Mouse (Mus musculus): ENCODE data around the gene Slc16a12. TPM values are rescaled to one million over a fixed set of nuclear protein-coding genes. Genes with fewer than 3 reads are reported as not detected.
"Not testable (repeated sequence)": the region's sequence is repeated elsewhere in the genome, so short reads cannot be mapped to it uniquely, and the experiment has no call there.

The Slc16a12 gene
- total RNA-seq (2021): 1 to 10 TPM; 2.1 to 5.4 TPM
- long read RNA-seq, experiment 1, full-length matches to known transcripts: 1 of 1 reads
- long read RNA-seq, experiment 1, partial matches to known transcripts: 0 of 1 reads
- long read RNA-seq, experiment 1, other reads (novel, unspliced or antisense): 0 of 1 reads
- long read RNA-seq, experiment 2, full-length matches to known transcripts: 1 of 1 reads
- long read RNA-seq, experiment 2, partial matches to known transcripts: 0 of 1 reads
- long read RNA-seq, experiment 2, other reads (novel, unspliced or antisense): 0 of 1 reads

DNA sequence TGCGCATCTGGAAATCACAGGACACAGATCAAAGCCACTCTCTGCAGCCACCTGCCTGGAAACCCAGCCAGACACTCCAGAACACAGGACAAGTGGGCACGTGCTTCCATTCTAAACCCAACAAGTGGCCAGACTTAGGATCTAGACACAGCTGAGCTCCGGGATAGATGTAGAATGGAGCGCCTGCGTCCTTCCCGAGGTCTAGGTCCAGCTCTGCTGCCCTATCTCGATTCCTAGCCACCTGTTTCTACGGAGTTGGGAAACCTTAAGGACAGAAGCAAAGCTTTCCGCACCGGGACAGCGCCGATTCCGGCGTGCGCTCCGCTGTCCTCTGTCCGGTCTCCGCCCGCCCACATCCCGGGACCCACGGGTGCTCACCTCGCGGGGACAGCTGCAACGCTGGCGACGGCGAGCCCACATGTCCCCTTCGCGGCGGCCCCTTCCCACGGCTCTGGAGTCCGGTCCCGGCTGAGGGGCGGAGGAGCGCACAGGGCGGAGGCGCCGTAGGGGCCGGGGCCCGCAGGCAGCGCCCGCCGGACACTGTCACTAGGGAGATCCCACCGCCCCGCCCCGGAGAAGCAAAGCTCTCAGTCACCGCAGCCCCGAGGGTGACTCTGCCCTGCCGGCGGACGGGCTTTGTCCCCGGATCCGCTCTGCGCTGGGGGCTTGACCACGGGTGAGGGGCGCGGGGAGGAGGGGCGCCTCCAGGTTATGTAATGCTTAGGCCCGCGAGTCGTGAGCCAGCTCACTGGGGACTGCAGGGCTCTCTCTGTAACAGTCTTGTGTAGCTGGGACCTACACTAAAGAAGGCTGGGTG is at the start of gene Slc16a12:
TSS of gene Slc16a12 (minus strand) at position 602 of the 817 bp plus-strand sequence.
- DNase-seq (ENCODE audit: low spot score in 2 of 2): peak in 1 of 2 experiments; percentile 6
- intact Hi-C loops (cut with DNase I): no loop called here

DNA sequence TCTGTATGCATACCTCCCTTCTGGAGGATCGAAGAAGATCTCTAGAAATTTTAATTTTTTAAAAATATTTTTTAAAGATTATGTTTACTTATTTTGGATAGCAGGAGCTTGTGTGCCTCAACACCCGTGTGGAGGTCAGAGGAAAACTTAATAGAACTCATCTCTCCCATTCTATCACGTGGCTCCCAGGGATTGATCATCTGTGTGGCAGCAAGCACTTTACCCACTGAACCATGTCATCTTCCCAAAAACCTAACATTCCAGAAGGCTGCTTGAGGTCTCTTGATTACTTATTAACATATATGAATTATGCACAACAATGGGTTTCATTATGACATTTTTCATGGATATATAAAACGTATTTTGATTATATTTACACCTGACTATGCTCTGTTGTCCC is 49.3 kb upstream of the Slc16a12 start:
- no peak for DNase-seq (ENCODE audit: low spot score in 2 of 2)
- intact Hi-C loops (cut with DNase I): no loop called here

DNA sequence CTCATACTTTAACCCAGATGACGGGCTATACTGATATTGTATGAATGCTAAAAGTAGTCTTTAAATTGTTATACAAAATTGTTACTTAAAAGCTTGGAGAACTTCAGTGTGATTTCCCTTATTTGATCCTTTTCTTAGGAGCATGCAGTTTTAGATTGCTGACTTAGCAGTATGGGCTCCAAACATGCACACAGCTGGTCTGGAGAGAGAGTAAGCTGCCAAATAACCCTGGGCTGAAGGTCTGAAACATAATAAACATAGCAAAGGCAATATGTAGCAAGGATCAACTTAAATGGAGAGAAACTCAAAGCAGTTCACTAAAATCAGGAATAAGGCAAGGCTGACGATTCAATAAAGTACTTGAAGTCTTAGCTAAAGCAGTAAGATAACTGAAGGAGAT is 35.4 kb upstream of the Slc16a12 start:
- intact Hi-C loops (cut with DNase I): no loop called here
- DNase-seq (ENCODE audit: low spot score in 2 of 2): no peak

DNA sequence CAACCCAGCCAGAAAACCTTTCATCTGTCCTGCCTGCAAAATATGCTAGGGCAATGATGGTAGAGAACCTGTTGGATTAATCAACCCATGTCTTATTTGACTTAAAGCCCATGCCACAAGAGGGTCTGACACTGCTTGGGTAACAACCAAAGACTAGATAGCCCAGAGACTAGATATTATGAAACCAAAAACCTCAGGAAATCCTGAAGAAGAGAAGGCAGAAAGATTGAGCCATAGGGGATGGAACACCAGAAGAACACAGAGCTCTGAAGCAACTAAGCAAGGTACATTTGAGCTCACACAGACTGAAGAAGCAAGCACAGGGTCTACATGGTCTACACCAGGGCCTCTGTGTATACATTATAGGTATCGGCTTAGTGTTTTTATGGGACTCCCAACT is 31.9 kb upstream of the Slc16a12 start:
- intact Hi-C loops (cut with DNase I): loop anchor here (10.0 kb wide), 1 partner anchor 534 kb away; no protein-coding TSS in a partner anchor
- DNase-seq (ENCODE audit: low spot score in 2 of 2): no peak

DNA sequence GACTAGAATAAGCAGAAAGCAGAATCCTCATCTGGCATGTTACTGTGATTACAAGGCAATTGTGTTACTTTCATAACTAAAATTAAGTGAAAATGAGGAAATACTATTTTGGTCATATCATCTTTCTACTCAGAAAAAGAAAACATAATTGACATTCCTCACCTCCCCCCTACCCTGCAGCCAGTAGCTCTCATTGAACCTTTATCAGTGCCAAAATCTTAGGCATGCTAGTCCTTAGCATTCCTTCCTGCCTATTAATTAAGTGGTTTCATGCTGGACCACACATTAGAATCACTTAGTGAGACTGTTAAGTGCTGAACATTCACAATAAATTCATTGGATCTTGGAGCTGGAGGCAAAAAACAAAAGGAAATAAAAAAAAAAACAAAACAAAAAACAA is 31.0 kb upstream of the Slc16a12 start:
- DNase-seq (ENCODE audit: low spot score in 2 of 2): no peak
- intact Hi-C loops (cut with DNase I): loop anchor here (10.0 kb wide), 1 partner anchor 533 kb away; no protein-coding TSS in a partner anchor

DNA sequence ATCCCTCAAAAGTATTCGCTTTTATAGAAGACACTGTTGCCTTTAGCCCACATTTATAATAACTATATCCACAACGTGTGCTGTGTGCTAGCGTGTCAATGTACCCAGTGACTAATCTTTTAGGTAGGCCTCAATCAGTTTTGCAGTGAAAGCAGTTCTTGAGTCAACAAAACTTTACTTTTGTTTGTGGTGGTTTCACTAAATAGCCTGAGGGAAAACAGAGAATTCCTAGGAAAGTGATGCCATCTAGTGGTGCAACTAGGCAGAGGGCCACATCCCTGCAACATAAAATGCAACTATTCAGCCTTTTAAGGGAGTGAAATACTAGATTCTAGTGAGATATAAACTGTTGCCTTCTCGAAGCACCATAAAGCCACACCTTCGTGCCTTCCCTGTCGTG is 25.7 kb upstream of the Slc16a12 start:
- intact Hi-C loops (cut with DNase I): loop anchor here (2.0 to 10.0 kb wide), 3 partner anchors 85 to 528 kb away; no protein-coding TSS in a partner anchor
- DNase-seq (ENCODE audit: low spot score in 2 of 2): peak; percentile 64 to 75

DNA sequence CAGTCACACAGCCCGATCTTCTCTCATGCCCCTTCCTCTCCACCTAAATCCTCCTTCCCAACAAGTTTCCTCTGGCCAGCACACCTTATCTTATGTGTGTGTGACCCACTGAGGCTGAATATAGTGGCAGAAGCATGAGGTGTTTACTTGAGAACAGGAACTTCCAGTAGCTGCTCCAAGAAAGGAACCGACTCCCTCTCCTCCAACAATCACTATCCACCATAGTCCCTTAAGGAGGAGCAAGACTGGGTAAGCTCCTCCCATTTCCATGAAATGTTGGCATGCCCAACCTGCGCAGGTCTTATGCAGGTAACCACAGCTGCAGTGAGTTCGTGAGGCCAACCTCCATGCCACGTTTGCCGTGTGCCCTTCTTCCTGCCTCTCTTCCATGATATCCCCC is 23.7 kb upstream of the Slc16a12 start:
- DNase-seq (ENCODE audit: low spot score in 2 of 2): no peak
- intact Hi-C loops (cut with DNase I): loop anchor here (5.0 to 10.0 kb wide), 2 partner anchors 83 to 526 kb away; no protein-coding TSS in a partner anchor

DNA sequence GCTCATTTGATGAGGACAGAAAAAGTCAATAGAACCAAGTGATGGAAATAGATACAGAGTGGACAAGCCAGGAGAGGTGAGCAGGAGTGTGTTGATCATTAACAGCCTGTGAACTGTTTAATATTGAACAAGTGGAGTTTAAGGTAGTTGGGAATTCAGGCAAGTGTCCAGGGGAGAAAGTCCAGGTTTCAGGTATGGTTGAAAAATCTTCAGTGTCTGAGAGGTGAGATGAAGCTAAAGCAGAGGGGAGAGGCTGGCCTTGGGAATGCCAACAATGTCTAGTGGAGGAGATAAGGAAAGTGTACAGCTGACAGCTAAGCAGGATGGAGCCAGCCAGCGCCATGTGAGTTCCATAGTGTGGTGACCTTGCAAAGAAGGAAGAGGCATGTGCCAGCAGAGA is 11.7 kb upstream of the Slc16a12 start:
- intact Hi-C loops (cut with DNase I): no loop called here
- DNase-seq (ENCODE audit: low spot score in 2 of 2): no peak

DNA sequence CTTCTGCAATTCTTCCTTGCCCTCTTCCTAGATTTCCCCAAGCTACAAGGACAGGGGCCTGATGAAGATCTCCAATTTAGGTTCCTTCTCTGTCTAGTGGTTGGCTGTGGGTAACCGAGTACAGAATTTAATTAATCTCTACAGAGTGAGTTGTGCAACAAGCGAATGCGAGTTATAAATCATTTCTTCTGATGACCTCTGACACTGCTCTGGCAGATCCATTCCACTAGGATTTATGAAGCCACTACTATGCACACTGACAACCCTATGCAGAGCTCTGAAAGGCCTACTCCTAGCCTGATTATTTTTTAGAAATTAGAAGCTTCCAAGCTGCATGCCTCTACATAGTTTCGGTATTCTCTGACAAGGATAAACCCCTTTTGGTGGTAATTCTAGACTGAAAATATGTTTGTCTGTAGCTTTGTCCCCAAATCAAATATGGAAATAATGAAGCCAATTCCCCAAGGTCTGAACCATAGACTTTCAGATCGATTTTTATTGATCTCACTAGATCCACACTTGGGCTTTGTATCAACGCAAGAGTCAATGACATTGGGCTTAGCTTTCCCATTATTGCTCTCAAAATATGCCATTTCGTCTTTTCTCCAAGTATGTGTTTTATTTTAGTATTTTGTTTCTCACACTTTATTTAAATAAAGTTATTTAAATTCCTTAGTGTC is 9.6 kb upstream of the Slc16a12 start:
- intact Hi-C loops (cut with DNase I): no loop called here
- no peak for DNase-seq (ENCODE audit: low spot score in 2 of 2)

DNA sequence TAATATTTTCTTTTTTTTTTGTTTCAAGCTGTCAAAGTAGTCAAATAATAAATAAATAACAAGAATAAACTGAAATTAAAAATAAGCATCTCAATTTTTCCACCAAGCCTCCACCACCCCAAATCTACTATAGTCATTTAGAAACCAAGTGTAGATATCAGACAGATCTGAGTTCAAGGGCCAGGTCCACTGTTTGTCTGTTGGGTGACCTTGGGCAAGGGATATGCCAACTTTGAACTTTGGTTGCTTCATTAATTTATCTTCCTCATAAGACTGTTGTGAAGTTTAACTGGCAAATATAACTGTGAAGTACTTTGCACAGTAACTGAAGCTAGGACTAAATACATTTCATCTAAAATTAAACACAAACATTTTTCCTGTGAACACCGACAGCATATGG is 8.6 kb upstream of the Slc16a12 start:
- intact Hi-C loops (cut with DNase I): no loop called here
- no peak for DNase-seq (ENCODE audit: low spot score in 2 of 2)

DNA sequence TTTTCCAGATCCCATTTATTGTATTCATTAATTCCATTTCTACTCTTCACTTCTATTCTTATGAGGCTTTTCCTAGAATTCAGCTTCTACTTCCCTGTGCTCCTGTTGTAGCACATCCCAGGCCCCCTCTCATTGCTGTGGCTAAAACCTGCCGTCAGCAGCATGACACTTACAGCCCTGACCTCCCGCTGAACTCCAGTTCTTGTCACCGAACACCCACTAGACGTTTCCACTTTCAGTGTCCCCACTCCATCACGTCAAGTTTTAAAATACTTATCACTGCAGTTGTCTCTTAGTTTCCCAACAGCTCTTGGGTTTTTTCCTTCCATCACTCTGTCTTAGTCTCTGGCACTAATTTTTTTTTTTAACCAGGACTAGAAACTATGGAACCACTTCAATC is 6.2 kb upstream of the Slc16a12 start:
- DNase-seq (ENCODE audit: low spot score in 2 of 2): no peak

DNA sequence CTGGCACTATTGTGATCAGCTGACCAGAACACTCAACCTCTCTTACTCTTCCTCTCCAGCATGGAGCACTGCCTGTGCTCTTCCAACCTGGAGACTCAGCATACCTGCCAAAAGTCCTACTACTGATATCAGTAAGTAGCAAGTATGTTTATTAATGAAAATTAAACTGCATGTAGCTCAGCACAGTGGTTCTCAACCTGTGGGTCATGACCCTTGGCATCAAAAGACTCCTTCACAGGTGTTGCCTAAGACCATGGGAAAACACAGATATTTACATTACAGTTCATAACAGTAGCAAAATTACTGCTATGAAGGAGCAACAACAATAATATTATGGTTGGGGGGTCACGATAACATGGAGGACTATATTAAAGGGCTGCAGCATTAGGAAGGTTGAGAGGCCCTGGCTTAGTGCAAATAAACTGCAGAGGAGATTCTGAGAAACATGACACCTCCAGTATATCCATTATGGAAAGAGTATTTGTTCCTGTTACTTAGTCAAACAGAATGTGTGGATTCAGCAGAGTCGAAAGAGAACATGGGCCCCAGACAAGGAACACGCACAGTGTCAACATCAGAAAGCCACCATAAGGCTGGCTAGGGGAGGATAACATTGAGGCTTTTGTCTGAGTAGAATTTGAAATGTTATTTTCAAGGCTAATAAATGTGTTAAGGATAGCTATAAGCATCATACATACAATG is 5.5 kb upstream of the Slc16a12 start:
- no peak for DNase-seq (ENCODE audit: low spot score in 2 of 2)
- intact Hi-C loops (cut with DNase I): no loop called here

More for the DNA sequence above, 6.2 kb upstream of the Slc16a12 start:
- intact Hi-C loops (cut with DNase I): no loop called here

DNA sequence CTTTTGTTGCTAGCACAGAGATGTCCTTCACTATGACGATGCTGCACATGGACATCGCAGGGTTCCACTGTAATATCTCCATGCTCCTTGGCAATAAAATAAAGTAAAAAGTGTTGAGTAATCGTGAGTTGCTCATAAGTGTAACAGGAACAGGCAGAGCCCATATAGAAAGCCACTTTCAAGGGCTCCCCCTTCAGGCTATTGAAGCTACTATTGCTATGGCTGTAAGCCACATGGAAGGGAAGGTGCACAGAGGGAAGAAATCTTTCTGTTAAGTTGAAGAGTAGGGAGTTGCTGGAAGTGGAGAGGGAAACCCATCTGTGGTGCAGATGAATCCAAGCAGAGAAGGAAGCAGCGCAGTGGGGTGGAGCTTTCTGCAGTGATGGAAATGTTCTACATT is 4.1 kb upstream of the Slc16a12 start:
- intact Hi-C loops (cut with DNase I): no loop called here
- DNase-seq (ENCODE audit: low spot score in 2 of 2): peak; percentile 7 to 56

DNA sequence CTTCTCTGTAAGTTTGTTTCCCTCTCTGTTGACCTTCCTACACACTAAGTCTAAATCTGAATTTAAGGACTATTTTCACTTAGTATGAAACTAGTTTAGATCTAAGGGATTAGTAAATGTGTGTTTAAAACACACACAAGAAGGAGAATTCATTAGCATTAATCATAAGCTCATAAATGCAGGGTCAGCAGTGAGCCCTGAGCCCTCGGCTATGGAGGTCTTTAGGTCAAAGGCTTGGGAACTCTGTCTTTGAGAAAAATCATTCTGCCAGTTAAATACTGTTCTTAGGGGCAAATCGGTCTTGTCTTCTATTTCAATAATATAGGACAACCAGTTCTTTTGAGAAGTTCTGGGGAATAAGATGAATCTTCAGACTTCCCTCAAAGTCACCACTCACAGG is 1.9 kb upstream of the Slc16a12 start:
- DNase-seq (ENCODE audit: low spot score in 2 of 2): no peak
- intact Hi-C loops (cut with DNase I): no loop called here

DNA sequence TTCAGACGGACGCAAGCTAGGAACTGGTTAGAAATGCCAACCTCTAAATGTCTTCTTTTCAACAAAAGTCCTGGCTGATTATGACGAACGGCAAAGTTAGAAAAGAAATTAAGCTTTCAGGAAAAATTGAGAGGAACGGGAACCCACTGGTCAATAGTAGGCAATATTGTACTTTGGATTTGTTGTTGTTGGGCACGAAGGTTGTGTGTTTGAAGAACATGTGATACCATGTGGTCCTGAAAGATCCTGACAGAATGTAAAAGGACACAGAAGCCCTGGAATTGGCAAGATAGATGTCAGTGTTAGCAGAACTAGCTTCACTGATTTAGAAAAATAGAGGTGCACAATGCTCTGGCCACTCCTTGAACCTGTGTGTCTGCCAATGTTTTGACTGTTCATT is 880 bp upstream of the Slc16a12 start:
- not testable (repeated sequence) for DNase-seq (ENCODE audit: low spot score in 2 of 2)

DNA sequence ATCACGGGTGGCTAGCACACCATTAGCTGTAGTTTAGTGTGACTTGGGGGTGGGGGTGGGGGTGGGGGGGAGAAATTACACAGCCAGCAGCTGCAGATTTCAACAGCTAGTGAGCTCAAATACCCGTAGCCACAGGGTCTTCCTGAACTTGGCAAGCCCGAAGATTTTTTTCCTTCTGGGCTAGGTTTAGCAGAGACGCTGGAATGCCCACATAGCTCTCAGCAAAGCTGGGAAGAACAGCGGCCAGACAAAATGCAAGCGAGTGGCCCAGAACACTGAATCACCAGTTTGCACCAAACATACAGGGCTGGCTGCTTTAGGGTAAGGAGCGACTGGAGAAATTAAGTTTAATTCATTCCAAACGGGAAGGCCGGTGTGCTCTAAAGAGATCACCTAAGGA is 888 bp downstream of the Slc16a12 start:
- peak in 1 of 2 experiments; percentile 9 for DNase-seq (ENCODE audit: low spot score in 2 of 2)
- intact Hi-C loops (cut with DNase I): no loop called here

More for the DNA sequence above, 880 bp upstream of the Slc16a12 start:
- intact Hi-C loops (cut with DNase I): not testable (repeated sequence)

DNA sequence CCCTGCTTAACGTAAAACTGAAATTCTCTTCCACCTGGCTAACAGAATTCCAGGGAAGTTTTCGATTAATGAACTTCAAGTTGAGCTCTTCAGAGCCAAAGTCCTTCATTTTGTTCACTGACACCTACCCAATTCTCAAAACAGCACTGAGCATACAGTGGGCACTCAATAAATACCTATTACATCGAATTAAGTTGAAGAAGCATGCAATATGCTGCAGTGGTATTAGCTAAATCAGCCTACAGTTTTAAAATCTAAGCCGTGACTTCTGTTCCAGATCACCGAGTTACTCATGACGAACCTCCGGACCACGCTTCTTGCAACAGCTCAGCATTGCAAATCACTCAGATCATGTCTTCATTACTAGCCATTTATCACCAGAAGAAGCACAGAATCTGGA is 2.1 kb downstream of the Slc16a12 start:
- DNase-seq (ENCODE audit: low spot score in 2 of 2): no peak
- intact Hi-C loops (cut with DNase I): no loop called here

DNA sequence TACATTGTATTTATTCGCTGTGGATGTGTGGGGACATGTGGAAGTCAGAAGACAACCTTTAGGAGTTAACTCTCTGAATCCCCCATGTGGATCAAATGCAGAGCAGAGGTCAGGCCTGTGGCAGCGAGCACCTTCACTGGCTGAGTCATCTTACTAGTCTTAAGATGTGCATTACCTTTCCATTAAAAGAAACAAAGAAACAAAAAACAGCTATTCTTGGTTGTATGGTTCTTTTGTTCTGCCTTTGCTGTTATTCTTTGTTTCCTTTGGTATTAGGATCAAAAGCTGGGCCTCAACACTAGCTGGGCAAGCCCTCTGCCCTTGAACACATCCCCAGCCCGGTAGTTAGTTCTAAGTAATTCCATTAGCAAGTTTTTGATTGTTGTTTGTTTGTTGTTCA is 9.2 kb downstream of the Slc16a12 start:
- DNase-seq (ENCODE audit: low spot score in 2 of 2): no peak

DNA sequence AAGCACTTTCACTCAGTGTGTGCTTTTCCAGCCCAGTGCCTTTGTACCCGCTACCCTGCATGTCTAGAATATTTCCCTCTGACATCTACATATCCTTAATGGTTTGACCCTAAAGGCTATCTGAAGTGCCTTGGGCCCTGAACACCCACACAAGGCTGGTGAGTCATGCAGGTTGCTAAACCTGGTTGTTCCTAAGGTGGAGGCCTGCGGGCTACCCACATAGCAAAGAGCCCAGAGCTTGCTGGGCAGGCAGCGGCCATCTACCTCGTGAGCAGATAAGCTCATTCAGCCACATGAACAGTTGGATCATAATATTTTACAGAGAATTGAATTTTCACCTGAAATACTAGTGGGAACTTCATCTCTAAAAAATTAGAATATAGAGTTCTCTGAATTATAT is 11.2 kb downstream of the Slc16a12 start:
- DNase-seq (ENCODE audit: low spot score in 2 of 2): no peak
- intact Hi-C loops (cut with DNase I): no loop called here

More for the DNA sequence above, 9.2 kb downstream of the Slc16a12 start:
- intact Hi-C loops (cut with DNase I): no loop called here

Measured in left cerebral cortex, postnatal 14 days (tissue).